Mouse (Mus musculus): ENCODE data around the gene Disp1.

The Disp1 gene

DNA sequence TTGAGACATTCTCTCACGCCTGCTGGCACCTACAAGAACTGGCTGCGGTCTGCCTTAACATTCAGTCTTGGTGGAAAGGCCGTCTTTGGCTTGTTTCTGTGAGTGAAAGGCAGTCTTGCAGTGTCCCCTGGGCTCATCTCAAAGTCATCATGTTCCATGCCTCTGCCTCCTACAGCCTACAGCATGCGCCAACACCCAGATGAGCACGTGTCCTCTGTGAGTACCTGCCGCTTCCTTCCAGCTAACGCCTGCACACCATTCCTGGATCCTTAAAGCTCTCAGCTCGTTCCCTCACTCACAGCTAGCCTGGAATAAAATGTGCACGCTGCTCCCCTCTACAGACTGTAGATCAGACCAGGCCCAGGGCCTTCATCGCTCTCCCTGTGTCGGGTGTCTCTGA, 60.3 kb downstream of the Disp1 start:
- DNase-seq: no peak

DNA sequence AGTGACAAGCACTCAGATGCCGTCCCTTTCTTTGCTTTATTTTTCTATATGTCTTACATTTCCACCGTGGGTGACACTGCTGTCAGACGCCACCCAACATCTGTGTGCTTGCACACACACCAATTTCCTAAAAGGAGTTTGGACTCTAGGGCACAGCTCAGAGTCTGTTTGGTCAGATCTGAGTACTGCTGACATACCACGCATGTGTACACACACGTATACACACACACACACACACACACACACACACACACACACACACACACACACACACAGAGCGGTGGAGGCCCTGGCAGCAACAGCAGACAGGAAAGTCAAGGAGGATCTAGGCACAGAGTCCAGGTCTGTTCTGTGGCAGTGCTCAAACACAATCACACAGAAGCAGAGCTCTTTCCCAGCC, 61.1 kb downstream of the Disp1 start:
- DNase-seq: no peak

DNA sequence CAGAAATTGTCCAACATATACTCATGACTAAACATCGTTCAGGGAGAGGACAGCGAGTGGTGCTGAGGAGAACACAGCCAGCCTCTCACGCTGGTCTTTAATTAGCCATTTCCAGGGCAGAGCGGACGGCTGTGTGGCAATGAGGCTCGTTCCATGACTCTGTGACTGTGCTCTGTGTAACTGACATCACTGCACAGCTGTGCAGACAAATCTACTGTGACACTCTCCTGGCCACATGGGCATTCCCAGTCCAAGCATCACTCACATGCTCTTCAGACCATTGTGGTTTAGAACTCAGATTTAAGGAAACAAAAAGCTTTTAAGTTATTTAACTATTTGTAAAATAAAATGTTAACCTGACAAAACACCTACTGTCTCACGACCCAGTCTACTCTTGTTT, 62.1 kb downstream of the Disp1 start:
- no peak for DNase-seq

DNA sequence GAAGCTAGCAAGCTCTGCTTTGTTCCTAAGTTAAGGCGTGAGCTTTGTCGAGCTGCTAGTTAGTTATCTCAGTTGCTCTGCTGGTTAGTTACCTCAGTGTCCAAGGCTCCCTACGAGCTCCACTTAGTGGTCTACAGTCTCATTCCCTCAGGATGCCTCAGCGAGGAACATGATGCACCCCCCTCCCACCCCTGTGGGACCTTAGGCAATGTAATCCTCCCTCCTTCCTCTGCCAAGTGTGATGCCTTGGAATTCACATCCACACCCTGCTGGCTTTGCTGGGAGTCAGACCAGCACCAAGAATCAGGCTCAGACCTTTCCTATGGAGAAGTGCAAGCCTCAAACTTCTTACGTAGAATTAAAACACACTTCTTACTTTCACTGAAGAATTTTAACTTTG, 65.7 kb downstream of the Disp1 start:
- DNase-seq: no peak

DNA sequence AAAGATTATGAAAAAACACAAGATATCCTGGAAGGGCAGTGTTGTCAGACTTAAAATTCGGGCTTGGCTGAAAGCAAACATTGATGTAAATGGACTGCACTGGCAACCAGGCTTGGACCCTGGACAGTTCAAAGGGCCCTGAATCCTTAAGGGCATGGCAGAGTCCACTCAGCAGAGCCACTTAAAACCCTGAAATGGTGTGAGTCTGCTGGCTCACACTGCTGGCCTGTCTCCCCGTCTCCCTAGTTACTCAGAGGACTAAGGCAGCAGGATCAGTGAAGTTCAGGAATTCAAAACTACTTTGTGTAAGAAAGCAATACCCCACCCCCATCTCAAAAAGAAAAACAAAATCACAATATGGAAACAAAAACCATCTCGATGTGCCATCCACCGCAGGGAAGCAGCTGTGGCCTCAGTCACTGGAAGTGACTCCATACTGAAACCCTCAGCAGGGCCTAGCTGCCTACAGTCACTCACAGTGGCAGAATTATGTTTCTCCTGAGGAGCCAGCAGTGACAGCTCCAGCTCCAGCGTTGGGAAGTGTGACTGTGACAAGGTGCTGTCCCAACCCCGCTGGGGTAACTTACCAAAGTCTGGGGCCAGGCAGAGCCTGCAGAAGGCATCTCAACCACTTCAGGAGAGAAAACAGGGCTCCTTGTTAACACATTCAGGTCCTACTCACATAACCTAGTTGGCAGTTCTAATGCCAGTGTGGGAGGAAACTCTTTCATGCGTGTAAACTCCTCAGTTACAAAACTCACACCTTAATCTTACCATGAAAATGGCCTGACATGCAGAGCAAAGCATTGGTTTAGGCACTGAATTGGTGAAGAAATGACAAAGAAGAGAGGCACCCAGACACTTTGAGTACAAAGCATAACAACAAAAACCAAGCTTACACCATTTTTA, 66.8 kb downstream of the Disp1 start:
- no peak for DNase-seq

DNA sequence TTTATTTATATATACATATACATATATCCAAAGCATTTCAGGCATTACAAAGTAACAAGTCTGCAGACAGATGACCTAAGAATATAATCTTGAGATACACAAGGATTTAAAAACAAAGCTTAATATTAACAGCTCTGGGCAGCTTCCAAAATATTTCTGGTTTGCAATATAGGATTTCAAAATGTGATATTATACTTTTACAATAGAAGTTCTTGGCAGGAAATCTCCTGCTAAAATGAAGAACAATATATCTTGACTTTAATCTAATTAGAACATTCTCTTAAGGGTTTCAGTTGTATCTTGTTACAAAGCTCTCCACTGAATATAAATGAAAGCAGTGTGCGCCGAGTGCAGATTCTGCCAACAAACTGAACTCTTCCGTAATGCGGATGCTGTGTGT, 68.0 kb downstream of the Disp1 start:
- no peak for DNase-seq

DNA sequence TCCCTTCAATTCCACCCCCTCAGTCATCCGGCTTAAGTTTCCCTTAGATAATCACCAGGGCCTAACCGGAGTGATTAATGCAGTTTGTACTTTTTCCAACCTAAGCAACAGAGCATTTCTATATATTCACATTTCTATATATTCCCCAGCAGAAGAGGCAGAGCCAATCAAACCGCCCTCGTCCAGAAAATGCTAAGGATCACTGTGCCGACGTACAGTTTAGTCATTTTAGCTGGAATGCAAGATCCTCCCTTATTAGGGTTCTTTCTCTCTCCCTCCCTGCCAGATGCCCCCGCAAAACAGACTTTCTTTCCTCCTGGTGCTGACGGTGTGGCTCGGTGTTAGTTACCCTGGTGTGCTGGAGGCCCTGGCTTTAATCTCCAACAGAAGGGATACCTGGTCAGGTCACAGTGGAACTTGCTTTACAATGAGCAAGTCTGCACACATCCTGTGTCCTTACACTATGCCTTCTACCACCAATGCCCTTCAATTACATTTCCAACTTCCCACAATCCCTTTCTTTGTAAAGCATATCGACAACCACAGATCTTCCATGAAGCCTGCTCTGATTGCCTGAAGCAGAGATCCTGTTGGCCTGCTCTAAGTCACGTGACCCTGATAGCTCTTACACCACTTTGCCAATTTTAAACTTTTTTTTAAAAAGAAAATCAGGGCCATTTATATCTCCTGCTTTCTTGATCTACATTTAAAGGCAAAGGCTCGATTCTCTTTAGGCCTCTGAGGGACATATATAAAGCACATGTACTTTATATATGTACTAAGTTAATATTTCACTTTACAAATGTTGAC, 69.6 kb downstream of the Disp1 start:
- no peak for DNase-seq

DNA sequence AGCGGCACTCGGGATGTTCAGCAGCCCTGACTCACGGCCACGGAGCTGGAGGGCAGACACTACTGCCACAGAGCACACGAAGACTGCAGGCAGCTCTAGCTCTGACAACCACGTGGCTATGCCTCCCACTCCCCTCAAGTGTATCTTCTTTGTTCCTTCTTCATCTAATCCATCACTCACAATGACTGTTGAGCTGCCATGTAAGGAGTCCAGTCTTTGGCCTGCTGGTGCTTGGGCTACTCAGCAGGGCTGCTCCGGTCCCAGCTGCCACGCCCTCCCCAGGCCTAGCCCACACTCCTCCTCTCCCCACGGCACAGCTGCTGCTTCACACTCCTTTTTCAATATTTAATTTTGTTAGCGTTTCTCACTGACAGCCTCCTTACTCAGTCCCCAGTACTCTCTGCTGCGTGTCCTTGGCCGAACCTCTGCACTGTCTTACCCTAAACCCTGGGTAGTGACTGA, 70.9 kb downstream of the Disp1 start:
- DNase-seq: no peak

DNA sequence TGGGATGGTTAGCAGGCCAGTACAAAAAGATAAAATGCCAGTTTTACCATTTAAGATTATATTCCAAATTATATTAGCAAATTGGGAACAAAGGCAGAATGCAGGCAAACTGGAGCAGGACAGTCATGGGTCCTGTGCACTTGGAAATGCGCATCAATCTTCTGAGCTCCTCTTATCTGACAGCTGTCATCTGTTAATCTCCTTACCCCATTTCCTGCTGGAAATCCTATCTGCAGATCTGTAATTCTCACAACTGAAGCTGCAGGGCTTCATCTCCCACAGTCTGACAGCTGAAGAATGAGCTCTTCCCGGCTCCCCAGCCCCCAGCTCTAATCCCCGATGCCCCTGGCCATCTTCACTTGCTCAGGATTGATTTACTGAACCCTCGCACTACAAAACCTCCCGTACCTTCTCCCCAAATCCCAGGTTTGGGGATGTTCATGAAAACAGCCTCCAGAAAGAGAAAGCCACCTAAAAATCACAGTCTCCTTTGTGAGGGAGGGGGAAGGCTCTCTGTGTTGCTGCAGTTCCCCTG, 71.7 kb downstream of the Disp1 start:
- DNase-seq: no peak

DNA sequence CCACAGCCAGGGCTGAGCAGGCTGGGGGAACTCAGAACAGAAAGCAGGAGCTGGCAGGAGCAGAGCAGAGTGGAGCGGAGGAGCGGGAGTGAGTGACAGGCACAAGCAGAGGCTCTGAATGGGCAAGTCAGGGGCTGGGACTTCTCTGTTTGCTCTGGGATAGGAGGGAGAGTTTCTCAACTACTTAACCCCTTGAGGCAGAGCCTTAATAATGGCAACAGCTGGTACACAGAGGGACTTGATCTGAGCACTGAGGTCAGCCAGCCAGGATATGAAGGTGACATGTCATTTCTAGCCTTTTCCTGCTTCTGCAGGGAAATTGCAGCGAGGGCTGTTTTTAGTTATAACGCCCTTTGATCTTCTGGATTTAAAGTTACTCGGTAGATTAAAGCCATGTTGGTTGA, 73.9 kb downstream of the Disp1 start:
- no peak for DNase-seq

DNA sequence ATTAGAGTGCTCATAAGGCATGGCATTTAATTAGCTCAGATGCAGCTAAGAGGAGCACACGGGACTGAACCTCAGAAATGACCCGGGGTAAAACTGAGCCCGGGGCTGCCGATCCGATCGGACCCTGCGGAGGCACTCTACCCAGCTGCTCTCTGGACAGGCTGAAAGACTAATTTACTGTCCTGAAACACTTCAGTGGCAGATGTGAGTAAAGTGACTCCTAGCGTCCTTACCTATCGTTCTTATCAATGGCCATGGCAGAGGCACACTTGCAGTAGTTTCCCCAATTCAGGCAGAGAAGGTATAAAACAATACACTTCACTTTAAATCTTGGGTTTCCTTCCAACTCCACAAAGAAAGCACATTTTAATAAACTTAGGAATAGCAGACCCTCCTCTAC, 74.5 kb downstream of the Disp1 start:
- no peak for DNase-seq

DNA sequence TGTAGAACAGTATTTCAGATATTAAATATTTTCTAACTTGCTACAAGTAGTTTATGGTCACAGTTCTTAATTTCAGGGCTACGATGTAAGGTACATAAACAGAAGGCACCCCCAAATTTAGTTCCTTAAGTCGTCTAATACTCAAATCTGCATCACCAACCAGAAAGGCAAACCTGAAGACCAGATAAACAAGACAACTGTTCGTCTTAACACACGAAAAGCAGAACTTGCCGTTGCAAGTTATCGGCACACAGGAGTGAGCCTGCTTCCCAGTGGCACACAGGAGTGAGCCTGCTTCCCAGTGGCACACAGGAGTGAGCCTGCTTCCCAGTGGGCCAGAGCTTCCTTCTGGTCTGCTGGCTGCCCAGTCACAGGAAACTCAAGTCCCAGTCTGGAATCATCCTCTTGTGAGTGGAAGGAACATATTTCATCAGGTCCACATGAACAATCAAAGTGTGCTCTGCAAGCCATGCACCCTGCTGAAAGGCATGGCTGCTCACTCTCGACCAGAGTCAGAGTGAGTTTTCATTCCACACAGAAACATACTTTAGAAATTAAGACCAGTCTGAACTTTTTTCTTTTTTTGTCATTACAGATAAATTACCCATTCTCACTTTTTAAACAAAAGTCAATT, 75.1 kb downstream of the Disp1 start:
- no peak for DNase-seq

DNA sequence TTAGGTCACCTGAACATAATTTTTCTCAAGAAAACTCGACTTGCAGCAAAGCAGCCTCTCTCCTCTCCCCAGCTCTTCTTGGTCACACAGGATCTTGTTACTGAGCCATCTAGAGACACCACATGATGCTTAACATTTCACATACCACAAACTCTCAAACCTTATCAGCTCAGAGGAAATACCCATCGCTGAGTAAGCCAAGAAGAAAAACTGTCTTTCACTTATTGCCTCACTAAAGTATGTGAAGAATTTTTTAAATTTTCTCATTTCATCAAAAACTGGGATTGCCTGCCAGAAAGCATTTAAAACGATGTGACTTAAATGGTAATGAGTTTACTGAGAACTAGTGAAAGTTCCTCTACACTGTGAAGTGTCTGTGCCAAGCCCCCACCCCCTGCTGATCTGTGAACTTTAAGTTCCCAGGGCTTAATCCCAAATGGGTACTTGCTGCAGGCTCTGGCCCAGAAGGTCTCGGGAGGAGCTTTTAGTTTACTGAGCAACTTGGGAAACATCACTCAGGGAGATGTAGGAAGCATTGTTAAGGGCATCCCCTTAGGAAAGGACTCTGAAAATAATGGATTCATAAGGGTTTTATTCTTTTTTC, 76.6 kb downstream of the Disp1 start:
- no peak for DNase-seq

DNA sequence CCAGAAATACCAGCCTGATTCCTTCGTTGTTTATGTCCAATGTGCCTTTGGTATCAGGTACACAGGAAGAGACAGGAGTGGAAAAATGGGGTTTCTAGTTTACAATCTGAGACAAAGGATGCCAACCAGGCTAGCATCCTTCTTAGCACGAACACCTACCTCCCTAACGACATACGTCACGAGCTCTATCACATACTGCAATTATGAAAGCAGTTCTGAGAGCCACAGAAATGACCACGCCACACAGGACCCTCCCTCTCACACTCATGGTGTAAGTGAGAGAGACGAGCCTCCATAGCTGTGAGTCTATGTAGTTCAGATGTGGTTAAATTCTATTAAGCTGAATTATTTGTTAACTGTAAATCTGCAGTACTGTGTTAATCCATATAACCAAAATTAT, 78.1 kb downstream of the Disp1 start:
- DNase-seq: no peak

DNA sequence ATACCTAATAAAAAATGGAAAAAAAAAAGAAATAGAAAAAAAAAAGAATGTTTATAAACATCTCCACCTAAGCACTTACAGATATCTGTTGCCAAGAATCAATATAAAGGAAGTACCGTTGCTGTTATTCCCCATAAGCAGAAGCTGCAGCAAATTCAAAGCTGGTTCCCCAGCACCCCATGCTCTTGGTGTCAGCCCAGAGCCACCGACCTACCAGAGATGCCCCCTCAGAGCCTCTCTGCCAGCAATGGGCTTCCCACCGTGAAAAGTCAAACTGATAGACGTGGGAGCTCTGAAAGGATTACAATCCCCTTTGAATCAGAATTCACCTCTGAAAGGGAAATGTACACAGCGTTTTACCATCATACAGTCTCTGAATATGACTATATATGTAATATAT, 78.8 kb downstream of the Disp1 start:
- no peak for DNase-seq

DNA sequence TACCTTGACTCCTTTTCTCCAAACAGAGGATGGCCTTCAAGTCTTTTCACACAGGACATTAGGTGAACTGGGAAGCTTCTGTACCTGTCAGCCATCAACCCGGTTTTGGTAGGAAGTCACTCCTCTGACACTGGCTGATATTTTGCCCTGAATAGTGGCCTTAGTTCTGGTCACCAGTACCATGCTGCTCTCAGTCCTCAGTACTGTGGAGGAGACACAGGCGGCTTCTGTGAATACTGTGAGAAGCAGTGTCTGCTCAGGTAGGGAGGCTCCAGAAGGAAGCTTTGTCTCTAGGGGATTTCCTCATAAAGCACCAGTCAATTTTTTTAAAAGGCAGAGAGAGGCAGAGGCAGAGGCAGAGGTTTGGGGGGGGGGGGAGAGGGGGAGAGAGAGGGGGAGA, 80.0 kb downstream of the Disp1 start:
- no peak for DNase-seq

DNA sequence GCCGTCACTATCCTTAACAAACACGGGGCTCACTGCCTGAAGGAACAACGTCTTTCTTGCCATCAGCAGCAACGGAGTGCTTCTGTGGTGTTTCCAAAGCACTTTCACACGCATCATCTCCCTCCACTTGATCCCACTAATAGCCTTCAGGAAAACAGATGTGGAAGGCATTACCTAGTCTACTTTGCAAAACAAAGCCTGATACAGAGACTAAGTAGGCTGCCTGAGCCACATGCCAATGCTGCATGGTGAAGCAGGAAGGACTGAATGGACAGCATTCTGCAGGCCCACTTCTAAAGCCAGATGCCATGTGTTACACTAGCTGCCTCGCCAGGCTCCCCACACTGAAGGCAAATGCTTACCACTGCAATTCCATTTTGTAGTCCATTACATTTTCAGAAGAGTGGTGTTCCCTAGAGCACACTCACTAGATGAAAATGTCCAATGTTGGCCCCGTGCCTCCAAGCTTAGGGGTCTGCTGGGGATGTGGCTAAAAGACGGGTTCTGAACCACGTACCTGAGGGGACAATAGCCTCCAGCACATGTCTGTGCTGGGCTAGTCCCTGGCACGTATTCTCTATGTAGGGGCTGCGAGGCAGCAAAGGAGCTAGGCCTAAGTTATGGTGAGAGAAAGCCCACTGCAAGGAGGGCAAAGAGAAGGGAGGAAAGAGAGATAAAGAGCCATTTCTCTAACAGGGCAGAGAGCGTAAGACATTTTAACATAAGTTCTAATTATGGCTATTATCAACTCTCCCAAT, 80.6 kb downstream of the Disp1 start:
- no peak for DNase-seq

DNA sequence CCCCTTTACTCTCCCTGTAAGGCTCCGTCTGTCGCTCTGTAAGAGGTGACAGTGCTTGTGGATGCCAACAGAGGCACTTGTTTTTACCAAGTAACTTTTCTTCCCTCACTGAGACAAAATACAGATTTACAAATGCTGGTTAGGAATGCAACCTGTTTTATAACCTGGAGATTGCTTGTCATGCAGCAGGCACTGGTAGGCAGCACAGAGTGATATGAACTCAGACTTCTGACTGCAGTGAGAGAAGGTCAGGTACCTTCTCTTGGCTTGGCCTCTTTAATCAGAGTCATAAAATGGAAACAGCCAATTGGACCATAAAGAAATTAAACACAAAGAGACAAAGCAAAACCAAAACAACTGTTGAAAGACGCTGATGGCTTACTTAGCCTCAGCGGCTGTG, 83.2 kb downstream of the Disp1 start:
- no peak for DNase-seq

DNA sequence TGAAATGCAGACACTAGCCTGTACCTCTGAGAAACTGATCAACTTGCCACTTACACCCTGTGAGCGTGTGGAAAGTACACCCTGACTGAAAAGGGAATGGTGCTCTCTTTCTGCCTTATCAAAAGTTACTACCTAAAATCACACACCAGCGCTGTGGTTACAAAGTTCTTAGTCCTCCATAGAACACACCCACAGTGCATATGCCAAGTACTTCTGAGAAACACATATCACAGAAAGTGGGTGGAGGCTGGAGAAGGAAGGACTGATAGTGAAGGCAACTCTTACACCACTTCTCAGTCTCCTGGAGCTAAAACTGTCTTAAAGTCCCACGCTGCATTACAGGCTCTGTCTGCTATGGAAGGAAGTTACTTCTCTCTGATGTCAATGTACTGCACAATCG, 86.9 kb downstream of the Disp1 start:
- no peak for DNase-seq

DNA sequence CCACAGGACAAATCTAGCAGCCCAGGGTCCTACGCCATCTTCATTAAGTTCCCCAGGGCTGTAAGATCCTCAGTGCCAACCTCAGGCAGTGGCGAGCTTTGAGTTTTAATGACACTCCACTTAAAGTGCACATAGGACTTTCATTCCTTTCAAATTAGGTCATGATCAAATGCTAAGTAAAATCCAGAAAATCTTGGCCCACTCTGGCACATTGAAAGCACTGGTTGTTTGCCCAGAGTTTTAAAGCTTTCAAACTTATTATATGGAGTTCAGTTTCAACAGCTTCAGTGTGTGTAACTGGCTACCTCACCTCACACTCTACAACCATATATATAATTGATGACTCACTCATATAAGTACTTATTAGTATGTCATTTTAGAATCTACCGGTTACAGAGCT, 87.9 kb downstream of the Disp1 start:
- no peak for DNase-seq

DNA sequence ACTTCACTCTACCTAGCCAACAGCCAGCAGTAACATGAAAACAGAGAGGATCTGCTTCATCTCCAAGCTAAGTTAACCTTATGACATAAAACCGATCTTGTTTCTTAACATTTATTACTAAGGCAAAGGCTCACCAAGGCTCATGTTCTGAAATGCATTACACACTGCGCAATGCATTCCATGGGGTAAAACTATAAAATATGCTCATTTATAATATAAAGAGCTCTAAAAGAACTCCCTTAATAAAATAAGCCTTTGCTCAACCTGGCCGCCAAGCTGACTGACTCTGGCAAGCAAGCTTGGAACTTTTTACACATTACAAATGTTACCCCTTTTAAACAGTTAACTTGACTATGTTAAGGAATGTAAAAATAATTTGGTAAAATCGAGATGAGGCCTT, 94.1 kb downstream of the Disp1 start:
- no peak for DNase-seq

DNA sequence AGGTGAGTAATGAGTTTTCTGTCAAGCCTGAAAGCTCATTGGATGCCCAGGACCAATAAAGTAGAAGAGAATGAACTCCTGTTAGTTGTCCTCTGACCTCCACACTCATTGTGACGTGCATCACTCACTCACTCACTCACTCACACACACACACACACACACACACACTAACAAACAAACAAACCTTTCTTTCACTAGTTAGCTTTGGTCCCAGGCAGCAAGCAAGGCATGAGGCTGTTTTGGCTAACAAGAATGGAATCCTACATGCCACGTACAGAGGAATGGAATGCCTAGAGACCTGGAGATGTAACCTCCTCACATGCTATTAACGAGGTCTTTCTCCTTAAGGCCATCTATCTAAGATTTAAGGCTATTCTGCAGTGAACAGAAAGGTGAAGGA, 97.6 kb downstream of the Disp1 start:
- DNase-seq: no peak
